Mouse (Mus musculus) megakaryocyte, adult 5-6 weeks (primary cell): ENCODE data around the gene Proca1. TPM values are rescaled to one million over a fixed set of nuclear protein-coding genes. Genes with fewer than 3 reads are reported as not detected.
"Not testable (repeated sequence)": the region's sequence is repeated elsewhere in the genome, so short reads cannot be mapped to it uniquely, and the experiment has no call there.

Experiments
- ATAC-seq: 2 replicates; pipeline ENCODE4 v1.8.0; 2016; ENCODE audit warnings: mild to moderate bottlenecking, inconsistent platforms; ENCODE audit not compliant: poor library complexity, severe bottlenecking
- total RNA-seq, 2 experiments: library from RNA; stranded (forward) in 1 of 2; stranded (reverse) in 1 of 2; fragments of 153-499, 151-499 nt in 1 of 2; fragments of 221-1000, 200-1000 nt in 1 of 2; gene quantifications; 2 replicates each; pipeline versions ENCODE4 v1.2.3 to v1.2.4; 2015 to 2017

Proca1 gene
- total RNA-seq, 2 experiments from 2014 or later, result 0.62 to 1.1 TPM

DNA sequence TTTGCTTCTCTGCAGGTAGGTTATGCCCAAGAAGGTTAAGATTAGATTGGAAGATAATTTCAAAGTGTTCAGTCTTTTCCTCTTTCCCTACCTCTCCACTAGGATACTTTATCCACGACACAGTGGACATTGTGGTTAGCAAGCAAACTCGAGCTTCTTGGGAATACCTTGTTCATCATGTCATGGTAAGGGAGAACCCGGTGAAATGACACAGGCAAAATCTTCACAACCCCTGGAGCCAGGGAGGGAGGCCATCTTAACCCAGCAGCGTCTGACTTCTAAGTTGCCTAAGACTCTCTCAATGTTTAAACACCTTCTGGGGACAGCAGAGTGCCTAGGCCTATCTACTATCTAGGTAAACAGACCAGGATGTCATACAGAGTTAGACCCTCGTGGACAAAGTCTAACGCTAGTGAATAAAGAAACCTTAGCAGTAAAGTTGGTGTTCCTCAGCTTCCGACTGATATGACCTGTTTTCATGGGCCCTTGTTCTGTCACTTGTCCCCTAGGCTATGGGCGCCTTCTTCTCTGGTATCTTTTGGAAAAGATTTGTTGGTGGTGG lies 13.7 kb upstream of the Proca1 start:
- ATAC-seq, result no peak

- no peak for ATAC-seq
These were observed 13.0 kb upstream of the Proca1 start for GRCm38 (mm10) chr11:78180081-78180761.

- ATAC-seq, result no peak
These were observed 11.3 kb upstream of the Proca1 start for GRCm38 (mm10) chr11:78181830-78182357.

DNA sequence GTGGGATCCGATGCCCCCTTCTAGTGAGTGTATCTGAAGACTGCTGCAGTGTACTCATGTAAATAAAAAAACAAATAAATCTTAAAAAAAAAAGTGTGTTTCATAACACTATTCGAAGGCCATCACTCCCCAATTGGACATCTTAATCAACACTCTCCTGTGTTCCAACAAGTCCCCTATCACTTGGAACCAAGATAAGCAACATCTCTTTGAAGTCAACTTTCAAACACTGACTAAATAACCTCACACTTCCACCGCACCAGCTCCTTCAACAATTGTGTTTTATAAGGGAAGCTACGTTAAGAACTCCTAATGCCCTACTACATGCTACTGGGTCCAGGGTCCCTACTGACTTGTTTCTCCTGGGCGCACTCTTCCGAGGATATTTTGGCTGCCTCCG lies 10.7 kb upstream of the Proca1 start:
- no peak for ATAC-seq

DNA sequence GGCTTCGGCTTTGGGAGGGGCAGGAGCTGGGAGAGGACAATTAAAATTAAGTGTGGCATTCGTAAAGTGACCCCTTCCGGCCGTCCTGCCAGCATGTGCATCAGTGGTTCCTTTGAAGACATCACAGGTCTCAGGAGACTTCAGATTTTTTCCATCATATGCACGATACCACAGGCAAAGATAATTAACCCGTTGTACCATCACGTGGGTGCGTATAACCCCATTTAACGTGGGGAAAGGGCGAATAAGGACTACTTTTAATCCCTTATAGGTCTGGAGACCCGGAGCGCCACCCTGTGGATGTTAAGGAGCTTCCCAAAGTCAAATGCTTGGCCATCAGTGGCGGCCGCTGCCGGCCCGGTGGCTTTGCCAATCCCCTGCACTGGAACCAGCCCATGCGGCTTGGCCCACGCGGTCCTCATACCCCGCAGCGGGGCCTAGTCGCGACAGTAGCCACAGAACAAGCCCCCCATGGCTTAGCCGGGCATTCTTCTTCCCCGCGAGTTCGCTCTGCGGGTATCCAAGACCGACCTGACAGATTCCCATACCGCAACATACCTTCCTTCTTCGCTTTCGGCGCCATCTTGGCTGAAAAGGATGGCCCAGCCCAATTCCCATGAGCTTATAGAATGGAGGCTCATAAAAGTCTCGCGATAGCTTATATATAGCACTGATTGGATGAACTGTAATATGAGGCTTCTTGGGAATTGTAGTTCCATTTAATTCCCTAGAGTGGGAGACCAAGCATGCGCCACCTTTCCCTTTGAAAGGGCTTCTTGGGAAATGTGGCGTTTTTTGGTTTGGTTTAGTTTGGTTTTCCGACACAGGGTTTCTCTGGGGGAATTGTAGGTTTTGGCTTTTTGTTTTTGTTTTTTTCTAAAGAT lies 10.0 kb upstream of the Proca1 start, which contains the start of gene Rpl23a:
TSS of gene Rpl23a (minus strand) at position 624 of the 884 bp plus-strand sequence.
- ATAC-seq, result peak; percentile 92

DNA sequence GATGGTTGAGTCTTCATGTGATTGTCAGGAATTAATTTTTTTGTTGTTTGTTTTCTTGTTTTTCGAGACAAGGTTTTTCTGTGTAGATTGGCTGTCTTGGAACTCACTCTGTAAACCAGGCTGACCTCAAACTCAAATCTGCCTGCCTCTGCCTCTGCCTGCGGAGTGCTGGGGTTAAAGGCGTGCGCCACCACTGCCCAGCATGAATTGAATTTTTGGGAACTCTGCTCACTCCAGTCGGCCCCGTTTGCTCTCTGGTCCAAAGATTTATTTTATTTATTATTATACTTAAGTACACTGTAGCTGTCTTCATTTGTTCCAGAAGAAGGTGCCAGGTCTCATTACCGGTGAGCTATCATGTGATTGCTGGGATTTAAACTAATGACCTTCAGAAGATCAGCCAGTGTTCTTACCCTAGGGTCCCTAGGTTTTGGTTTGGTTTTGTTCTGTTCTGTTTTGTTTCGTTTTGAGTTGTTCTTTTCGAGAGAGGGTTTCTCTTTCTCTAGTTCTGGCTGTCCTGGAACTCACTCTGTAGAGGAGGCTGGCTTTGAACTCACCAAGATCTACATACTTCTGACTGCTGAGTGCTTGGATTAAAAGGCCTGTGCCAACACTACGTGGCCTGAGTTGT lies 9.2 kb upstream of the Proca1 start:
- no peak for ATAC-seq

DNA sequence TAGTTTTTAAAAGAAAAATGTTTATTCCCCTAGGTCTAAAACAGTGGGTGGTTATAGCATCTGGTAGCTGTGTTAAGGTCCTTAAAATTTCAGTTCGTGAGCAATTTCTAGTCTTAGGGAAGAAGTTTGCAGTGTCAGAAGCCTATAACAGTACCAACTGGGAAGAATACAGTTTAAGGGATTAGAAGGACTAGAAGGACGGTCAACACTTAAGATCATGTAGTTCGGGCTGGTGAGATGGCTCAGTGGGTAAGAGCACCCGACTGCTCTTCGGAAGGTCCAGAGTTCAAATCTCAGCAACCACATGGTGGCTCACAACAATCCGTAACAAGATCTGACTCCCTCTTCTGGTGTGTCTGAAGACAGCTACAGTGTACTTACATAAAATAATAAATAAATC lies 8.5 kb upstream of the Proca1 start:
- not testable (repeated sequence) for ATAC-seq

- peak; percentile 31; the same call in 1 of the 2 replicates for ATAC-seq
These were observed 4.6 kb upstream of the Proca1 start, which contains the start of gene Rab34 for GRCm38 (mm10) chr11:78188331-78189233. Rab34 (plus strand) TSS chr11:78188430.

GRCm38 (mm10) chr11:78189234-78190040 lies 3.8 kb upstream of the Proca1 start:
- peak; percentile 40; the same call in 1 of the 2 replicates for ATAC-seq

DNA sequence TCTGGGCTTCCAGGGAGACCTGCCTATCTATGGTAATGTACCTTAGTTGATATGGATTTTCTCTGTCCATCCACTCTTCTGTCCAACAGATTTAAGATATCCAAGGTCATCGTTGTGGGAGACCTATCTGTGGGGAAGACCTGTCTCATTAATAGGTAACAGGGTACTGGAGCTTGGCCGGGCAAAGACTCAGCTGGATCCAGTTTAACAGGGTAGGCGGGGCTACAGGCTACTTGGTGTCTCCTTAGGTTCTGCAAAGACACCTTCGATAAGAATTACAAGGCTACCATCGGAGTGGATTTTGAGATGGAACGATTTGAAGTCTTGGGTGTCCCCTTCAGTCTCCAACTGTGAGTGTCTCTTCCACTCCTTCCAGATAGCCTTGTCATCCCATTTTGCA lies 3.2 kb upstream of the Proca1 start:
- no peak for ATAC-seq

DNA sequence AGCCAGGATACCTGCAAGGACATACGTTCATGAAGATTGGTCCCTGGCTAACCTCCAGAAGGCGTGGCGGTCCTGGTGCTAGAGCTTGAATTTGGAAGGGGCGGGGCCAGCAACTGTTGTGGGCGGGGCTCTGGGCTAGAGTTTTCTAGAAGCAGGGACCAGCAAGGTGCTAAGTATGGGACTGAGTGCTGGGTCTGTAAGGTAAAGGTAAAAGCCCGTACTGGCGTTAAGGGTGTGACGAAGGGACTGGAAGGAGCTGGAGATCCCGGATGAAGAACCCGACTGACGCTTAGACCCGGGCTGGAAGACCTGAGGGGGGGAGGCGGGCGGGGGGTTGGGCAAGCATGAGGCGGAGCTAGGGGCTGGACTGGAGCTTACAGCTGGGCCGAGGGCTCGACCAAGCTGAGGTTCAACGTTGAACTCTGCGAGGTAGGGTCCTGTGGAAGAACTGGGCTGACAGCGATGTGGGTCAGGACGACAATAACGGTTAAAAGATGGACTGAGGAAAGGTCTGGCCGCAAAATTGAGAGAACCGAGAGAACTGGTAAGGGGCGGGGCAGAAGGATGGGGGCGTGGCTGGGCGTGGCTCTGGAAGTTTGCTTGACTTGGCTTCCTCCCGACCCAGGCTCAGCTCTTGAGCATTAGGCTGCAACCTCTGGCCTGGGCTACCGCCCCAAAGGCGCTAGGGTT lies 1.4 kb downstream of the Proca1 start:
- peak; percentile 97 for ATAC-seq

GRCm38 (mm10) chr11:78195101-78195863 lies 2.1 kb downstream of the Proca1 start:
- ATAC-seq, result no peak

DNA sequence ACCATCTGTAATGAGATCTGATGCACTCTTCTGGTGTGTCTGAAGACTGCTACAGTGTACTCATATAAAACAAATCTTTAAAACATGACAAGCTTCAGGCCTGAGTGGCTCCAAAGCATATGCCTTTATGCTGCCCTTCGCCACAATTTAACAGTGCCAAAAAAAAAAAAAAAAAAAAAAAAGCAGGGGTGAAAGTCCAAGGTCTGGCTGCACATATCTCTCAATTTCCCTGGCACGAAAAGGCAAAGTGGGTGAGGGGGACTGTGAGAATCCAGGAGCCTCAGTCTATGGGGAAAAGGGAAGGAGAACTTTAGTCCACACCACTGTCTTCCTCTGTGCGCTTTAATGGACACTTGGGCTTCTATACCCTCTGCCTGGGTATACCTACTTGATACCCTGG lies 9.2 kb downstream of the Proca1 start:
- no peak for ATAC-seq

- ATAC-seq, result no peak
These were observed 11.1 kb downstream of the Proca1 start for GRCm38 (mm10) chr11:78204287-78204686.

GRCm38 (mm10) chr11:78205361-78206206 lies 12.4 kb downstream of the Proca1 start:
- ATAC-seq, result no peak

- no peak for ATAC-seq
These were observed 14.0 kb downstream of the Proca1 start for GRCm38 (mm10) chr11:78207190-78207589.

GRCm38 (mm10) chr11:78209886-78210285 lies 16.7 kb downstream of the Proca1 start:
- ATAC-seq, result no peak
